In the genomic region with DNA sequence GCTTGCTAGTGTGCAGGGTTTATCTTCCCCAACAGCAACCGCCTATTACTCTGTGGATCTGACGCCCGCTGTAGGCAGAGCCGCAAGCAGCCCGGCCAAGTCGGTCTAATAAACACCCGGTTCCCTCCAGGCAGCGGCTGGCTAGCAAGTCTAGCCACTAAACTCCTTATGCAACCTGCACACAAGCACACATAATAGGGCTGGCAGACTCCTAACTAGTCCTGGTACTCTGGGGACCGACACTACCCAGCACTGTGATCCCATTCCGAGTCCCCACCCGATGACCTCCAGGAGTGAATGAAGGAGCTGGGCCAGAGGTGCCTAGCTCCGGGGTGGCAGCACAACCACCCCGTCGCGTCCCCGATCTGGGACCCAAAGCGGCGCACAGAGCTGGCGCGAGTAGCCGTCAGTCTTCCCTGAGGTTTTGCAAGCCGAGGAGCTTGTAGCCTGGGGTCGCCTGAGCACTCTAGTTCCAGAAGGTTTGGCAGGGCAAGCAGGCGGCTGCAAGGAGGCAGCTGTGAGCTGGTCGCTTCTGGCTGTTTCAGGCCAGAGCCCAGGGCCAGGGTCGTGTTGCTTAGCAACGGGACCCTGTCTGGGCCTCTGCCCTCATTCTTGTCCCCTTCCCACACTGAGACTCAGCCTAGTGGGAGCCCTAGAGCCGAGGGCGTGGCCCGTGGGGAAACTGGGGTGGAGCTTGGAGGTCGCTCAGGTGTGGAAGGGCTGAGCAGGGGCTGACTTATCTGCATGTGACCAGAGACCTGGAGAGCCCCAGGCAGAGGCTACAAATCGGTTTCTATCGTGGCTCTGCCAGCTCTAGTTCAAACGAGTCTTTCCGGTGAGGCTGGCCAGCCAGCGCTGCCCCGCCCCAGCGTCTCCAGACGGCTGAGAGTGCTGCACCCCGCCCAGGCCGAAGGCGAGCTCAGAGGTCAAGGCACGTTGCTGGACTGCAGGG, we compare ENCODE assay signal across 8 mouse cellular contexts.
A peak's percentile ranks its signal among the peaks of the same experiment; 100 is the strongest.
DNase-seq lines count a peak whose midpoint lies in the region; ATAC-seq and TF ChIP-seq lines count a peak whose summit lies in the region.

No protein-coding gene starts in this region.

- no peak for TF ChIP-seq CTCF in kidney, adult 2 months (conservative IDR thresholded peaks at IDR 0.05; ENCODE audit: insufficient read depth, insufficient read length, low read depth, low read length)

- no peaks in the 10 kb centered on the region for H3K36me3 ChIP-seq in embryonic facial prominence, embryonic 13.5 days
- no peaks in the 10 kb centered on the region for H3K36me3 ChIP-seq in kidney, adult 2 months (ENCODE audit: control insufficient read depth, insufficient read depth, low read length)
- H3K36me3 ChIP-seq in limb, embryonic 14.5 days (ENCODE audit: control insufficient read depth, insufficient read depth, low read length), result no peaks in the 10 kb centered on the region
- no peaks in the 10 kb centered on the region for H3K36me3 ChIP-seq in midbrain, embryonic 16.5 days (ENCODE audit: control insufficient read depth, insufficient read depth, low read length)

- WGBS in embryonic facial prominence, embryonic 13.5 days, result 3% methylated on average over 43 of the region's 43 CpGs
- 8% methylated on average over 43 of the region's 43 CpGs for WGBS in kidney, adult 2 months
- 4% methylated on average over 36 of the region's 43 CpGs for WGBS in limb, embryonic 14.5 days
- WGBS in midbrain, embryonic 16.5 days, result under 1% methylated on average over 43 of the region's 43 CpGs

- peaks cover 4% of the 10 kb centered on the region; the same call in 1 of the 2 replicates for H3K9me3 ChIP-seq in embryonic facial prominence, embryonic 13.5 days
- no peaks in the 10 kb centered on the region for H3K9me3 ChIP-seq in limb, embryonic 14.5 days (ENCODE audit: control insufficient read depth, low read length)
- H3K9me3 ChIP-seq in midbrain, embryonic 16.5 days (replicated peaks; ENCODE audit: control insufficient read depth, low read length, poor library complexity, severe bottlenecking), result no peaks in the 10 kb centered on the region

- peak overlapping the region; percentile 61 for H3K9ac ChIP-seq in embryonic facial prominence, embryonic 13.5 days
- H3K9ac ChIP-seq in limb, embryonic 14.5 days (ENCODE audit: low read depth, low read length, severe bottlenecking), result peak overlapping the region; percentile 50
- H3K9ac ChIP-seq in midbrain, embryonic 16.5 days (ENCODE audit: low read depth, low read length), result peak overlapping the region; percentile 52

- peak overlapping the region; percentile 35 for H3K4me3 ChIP-seq in embryonic facial prominence, embryonic 13.5 days
- peak overlapping the region; percentile 23; the same call in 1 of the 2 replicates for H3K4me3 ChIP-seq in kidney, adult 2 months (ENCODE audit: insufficient read depth, low read depth, low read length)
- peak overlapping the region; percentile 27 for H3K4me3 ChIP-seq in limb, embryonic 14.5 days (replicated peaks; ENCODE audit: low read length)
- H3K4me3 ChIP-seq in midbrain, embryonic 16.5 days (ENCODE audit: low read depth, low read length), result peak overlapping the region; percentile 32

- H3K27me3 ChIP-seq in embryonic facial prominence, embryonic 13.5 days, result no peaks in the 10 kb centered on the region
- H3K27me3 ChIP-seq in kidney, adult 2 months (replicated peaks; ENCODE audit: control insufficient read depth, insufficient read depth, low read length), result no peaks in the 10 kb centered on the region
- no peaks in the 10 kb centered on the region for H3K27me3 ChIP-seq in limb, embryonic 14.5 days (ENCODE audit: control insufficient read depth, insufficient read depth, low read length)
- H3K27me3 ChIP-seq in midbrain, embryonic 16.5 days (ENCODE audit: control insufficient read depth, insufficient read depth, low read depth, low read length), result no peaks in the 10 kb centered on the region

- no peak for TF ChIP-seq POLR2A in kidney, adult 2 months (IDR thresholded peaks at IDR 0.05; ENCODE audit: low read depth, low read length)
- TF ChIP-seq POLR2A in limb, embryonic 14.5 days (IDR thresholded peaks at IDR 0.05; ENCODE audit: borderline replicate concordance, extremely low read depth, insufficient read depth, insufficient read length), result 0 out of 2 replicates have a peak, but pooled peaks have one; percentile 12

- H3K27ac ChIP-seq in embryonic facial prominence, embryonic 13.5 days, result peak overlapping the region; percentile 60
- peak overlapping the region; percentile 76 for H3K27ac ChIP-seq in kidney, adult 2 months (ENCODE audit: insufficient read depth, low read depth, low read length)
- H3K27ac ChIP-seq in limb, embryonic 14.5 days (replicated peaks; ENCODE audit: low read depth, low read length), result no peak overlapping the region; the same call in 1 of the 2 replicates
- H3K27ac ChIP-seq in midbrain, embryonic 16.5 days (ENCODE audit: low read length), result peak overlapping the region; percentile 47

- peak; percentile 21 to 41 for DNase-seq in adrenal gland, adult 18-20 months (ENCODE audit: low spot score in 2 of 2)
- DNase-seq in heart, adult 9 months (ENCODE audit: low spot score in 2 of 2), result peak; percentile 72 to 74
- DNase-seq in kidney, adult 2 months, result peak; percentile 92
- DNase-seq in limb, embryonic 14.5 days (ENCODE audit: low spot score), result peak; percentile 42
- peak; percentile 80 for DNase-seq in testis, postnatal 10 days (ENCODE audit: low spot score)

- H3K4me1 ChIP-seq in embryonic facial prominence, embryonic 13.5 days, result peaks cover 20% of the 10 kb centered on the region
- peaks cover 3% of the 10 kb centered on the region; the same call in 1 of the 2 replicates for H3K4me1 ChIP-seq in kidney, adult 2 months (ENCODE audit: control insufficient read depth, insufficient read depth, low read length)
- peaks cover 18% of the 10 kb centered on the region for H3K4me1 ChIP-seq in limb, embryonic 14.5 days (ENCODE audit: control insufficient read depth, insufficient read depth, low read length)
- peaks cover 18% of the 10 kb centered on the region for H3K4me1 ChIP-seq in midbrain, embryonic 16.5 days (ENCODE audit: control insufficient read depth, insufficient read depth, low read length)

- H3K4me2 ChIP-seq in embryonic facial prominence, embryonic 13.5 days, result peak overlapping the region; percentile 71
- H3K4me2 ChIP-seq in limb, embryonic 14.5 days (replicated peaks; ENCODE audit: low read depth, low read length, severe bottlenecking), result peak overlapping the region; percentile 60
- peak overlapping the region; percentile 64 for H3K4me2 ChIP-seq in midbrain, embryonic 16.5 days (ENCODE audit: low read length)

- peak; percentile 61; the same call in 1 of the 2 replicates for ATAC-seq in embryonic facial prominence, embryonic 13.5 days (ENCODE audit: insufficient number of reproducible peaks, insufficient read depth, low FRiP score, low TSS enrichment, low read depth)
- ATAC-seq in limb, embryonic 14.5 days (ENCODE audit: low FRiP score, low read depth), result peak; percentile 72
- ATAC-seq in midbrain, embryonic 16.5 days, result peak; percentile 82
- ATAC-seq in megakaryocyte-erythroid progenitor cell, adult 5-6 weeks (replicated peaks; ENCODE audit: low FRiP score, low TSS enrichment, poor library complexity, severe bottlenecking), result no peak

Comparison
In these comparisons a context has a peak if more than half of its experiments do, and no peak if none do; other contexts are left out.
1. DNase-seq: peak in every context shown above with its lines; median percentile 92 in kidney, adult 2 months; 80 in testis, postnatal 10 days; 73 in heart, adult 9 months; 42 in limb, embryonic 14.5 days; 31 in adrenal gland, adult 18-20 months.